Mouse (Mus musculus): ENCODE measurements at regions not wholly inside any gene's neighbourhood (a gene's known extent, or its start where the extent isn't known, plus 50 kb on each side); places are given as distances from the start of the nearest gene placed in this dataset.

- no peaks in the 10 kb centered on the region for H3K79me2 ChIP-seq (ENCODE audit: control insufficient read depth, insufficient read depth)
- no peak overlapping the region for H3K4me2 ChIP-seq (ENCODE audit: low read depth)
- no peaks in the 10 kb centered on the region for H3K27me3 ChIP-seq (ENCODE audit: control insufficient read depth, insufficient read depth, insufficient read length)
- H3K4me3 ChIP-seq, result no peak overlapping the region
- TF ChIP-seq CEBPB (IDR thresholded peaks at IDR 0.05; ENCODE audit: insufficient read depth, poor library complexity, severe bottlenecking) (no peak), POLR2A (IDR thresholded peaks at IDR 0.05; ENCODE audit: insufficient read length, low read depth) (no peak), REST (IDR thresholded peaks at IDR 0.05; ENCODE audit: insufficient read depth, insufficient read length) (no peak), MYOD1 (IDR thresholded peaks at IDR 0.05; ENCODE audit: control insufficient read depth in 1 of 3, insufficient read length in 2 of 3, low read depth in 2 of 3) (no peak), POLR2AphosphoS2 (IDR thresholded peaks at IDR 0.05; ENCODE audit: insufficient read length, low read depth) (no peak), TCF12 (IDR thresholded peaks at IDR 0.05; ENCODE audit: insufficient read depth, poor library complexity, severe bottlenecking) (no peak), MYOG (IDR thresholded peaks at IDR 0.05; ENCODE audit: control insufficient read depth in 1 of 3, insufficient read depth in 1 of 3, insufficient read length in 2 of 3, low read depth in 2 of 3) (no peak)
- H3K36me3 ChIP-seq (ENCODE audit: control insufficient read depth, insufficient read depth), result no peaks in the 10 kb centered on the region
- H3ac ChIP-seq (ENCODE audit: control insufficient read depth, insufficient read length), result no peak overlapping the region
These were observed 158.8 kb upstream of the Phyhipl start for GRCm38 (mm10) chr10:70814354-70815131.

- no peaks in the 10 kb centered on the region for H3K79me2 ChIP-seq (ENCODE audit: control insufficient read depth, insufficient read depth)
- H3K36me3 ChIP-seq (ENCODE audit: control insufficient read depth, insufficient read depth), result no peaks in the 10 kb centered on the region
- TF ChIP-seq CEBPB (IDR thresholded peaks at IDR 0.05; ENCODE audit: insufficient read depth, poor library complexity, severe bottlenecking) (no peak), MAX (IDR thresholded peaks at IDR 0.05; ENCODE audit: low read depth) (no peak), POLR2A (IDR thresholded peaks at IDR 0.05; ENCODE audit: insufficient read length, low read depth) (no peak), MYOG (IDR thresholded peaks at IDR 0.05; ENCODE audit: control insufficient read depth in 1 of 3, insufficient read depth in 1 of 3, insufficient read length in 2 of 3, low read depth in 2 of 3) (no peak), REST (IDR thresholded peaks at IDR 0.05; ENCODE audit: insufficient read depth, insufficient read length) (no peak), E2F4 (IDR thresholded peaks at IDR 0.05; ENCODE audit: insufficient read depth) (no peak), TCF12 (IDR thresholded peaks at IDR 0.05; ENCODE audit: insufficient read depth, poor library complexity, severe bottlenecking) (no peak), POLR2AphosphoS2 (IDR thresholded peaks at IDR 0.05; ENCODE audit: insufficient read length, low read depth) (no peak), SRF (IDR thresholded peaks at IDR 0.05; ENCODE audit: control insufficient read depth, insufficient read length, low read depth) (no peak), TCF3 (IDR thresholded peaks at IDR 0.05; ENCODE audit: insufficient read length, low read depth) (no peak), MYOD1 (IDR thresholded peaks at IDR 0.05; ENCODE audit: control insufficient read depth in 1 of 3, insufficient read length in 2 of 3, low read depth in 2 of 3) (no peak), USF1 (IDR thresholded peaks at IDR 0.05; ENCODE audit: low read depth) (no peak)
- no peak overlapping the region for H3K4me2 ChIP-seq (ENCODE audit: low read depth)
- no peaks in the 10 kb centered on the region for H3K27me3 ChIP-seq (ENCODE audit: control insufficient read depth, insufficient read depth, insufficient read length)
- H3ac ChIP-seq (ENCODE audit: control insufficient read depth, insufficient read length), result no peak overlapping the region
- no peak overlapping the region for H3K4me3 ChIP-seq
These were observed 153.6 kb upstream of the Phyhipl start for GRCm38 (mm10) chr10:70809411-70809810.

GRCm38 (mm10) chr10:70806786-70807385 lies 151.1 kb upstream of the Phyhipl start:
- Histone ChIP-seq H3K79me2 (ENCODE audit: control insufficient read depth, insufficient read depth) (no peaks in the 10 kb centered on the region), H3K4me2 (ENCODE audit: low read depth) (no peak overlapping the region), H3K36me3 (ENCODE audit: control insufficient read depth, insufficient read depth) (no peaks in the 10 kb centered on the region), H3K27me3 (ENCODE audit: control insufficient read depth, insufficient read depth, insufficient read length) (no peaks in the 10 kb centered on the region), H3K4me3 (no peak overlapping the region), H3ac (ENCODE audit: control insufficient read depth, insufficient read length) (no peak overlapping the region)
- TF ChIP-seq TCF3 (IDR thresholded peaks at IDR 0.05; ENCODE audit: insufficient read length, low read depth), result no peak
- TF ChIP-seq CEBPB (IDR thresholded peaks at IDR 0.05; ENCODE audit: insufficient read depth, poor library complexity, severe bottlenecking), result no peak
- no peak for TF ChIP-seq SRF (IDR thresholded peaks at IDR 0.05; ENCODE audit: control insufficient read depth, insufficient read length, low read depth)
- no peak for TF ChIP-seq MYOD1 (IDR thresholded peaks at IDR 0.05; ENCODE audit: control insufficient read depth in 1 of 3, insufficient read length in 2 of 3, low read depth in 2 of 3)
- TF ChIP-seq MYOG (IDR thresholded peaks at IDR 0.05; ENCODE audit: control insufficient read depth in 1 of 3, insufficient read depth in 1 of 3, insufficient read length in 2 of 3, low read depth in 2 of 3), result no peak
- no peak for TF ChIP-seq MAX (IDR thresholded peaks at IDR 0.05; ENCODE audit: low read depth)
- no peak for TF ChIP-seq REST (IDR thresholded peaks at IDR 0.05; ENCODE audit: insufficient read depth, insufficient read length)
- TF ChIP-seq POLR2A (IDR thresholded peaks at IDR 0.05; ENCODE audit: insufficient read length, low read depth), result no peak
- no peak for TF ChIP-seq E2F4 (IDR thresholded peaks at IDR 0.05; ENCODE audit: insufficient read depth)
- TF ChIP-seq TCF12 (IDR thresholded peaks at IDR 0.05; ENCODE audit: insufficient read depth, poor library complexity, severe bottlenecking), result no peak
- TF ChIP-seq USF1 (IDR thresholded peaks at IDR 0.05; ENCODE audit: low read depth), result no peak
- TF ChIP-seq POLR2AphosphoS2 (IDR thresholded peaks at IDR 0.05; ENCODE audit: insufficient read length, low read depth), result no peak

- Histone ChIP-seq H3K4me2 (ENCODE audit: low read depth) (no peak overlapping the region), H3K27me3 (ENCODE audit: control insufficient read depth, insufficient read depth, insufficient read length) (no peaks in the 10 kb centered on the region), H3K79me2 (ENCODE audit: control insufficient read depth, insufficient read depth) (no peaks in the 10 kb centered on the region), H3K4me3 (no peak overlapping the region), H3ac (ENCODE audit: control insufficient read depth, insufficient read length) (no peak overlapping the region), H3K36me3 (ENCODE audit: control insufficient read depth, insufficient read depth) (no peaks in the 10 kb centered on the region)
- TF ChIP-seq MYOD1 (IDR thresholded peaks at IDR 0.05; ENCODE audit: control insufficient read depth in 1 of 3, insufficient read length in 2 of 3, low read depth in 2 of 3) (no peak), MAX (IDR thresholded peaks at IDR 0.05; ENCODE audit: low read depth) (no peak), MYOG (IDR thresholded peaks at IDR 0.05; ENCODE audit: control insufficient read depth in 1 of 3, insufficient read depth in 1 of 3, insufficient read length in 2 of 3, low read depth in 2 of 3) (no peak), POLR2AphosphoS2 (IDR thresholded peaks at IDR 0.05; ENCODE audit: insufficient read length, low read depth) (no peak)
These were observed 145.1 kb upstream of the Phyhipl start for GRCm38 (mm10) chr10:70800736-70801306.
